Mouse (Mus musculus): Measurements from ENCODE around the gene Bcorl1.

DNA sequence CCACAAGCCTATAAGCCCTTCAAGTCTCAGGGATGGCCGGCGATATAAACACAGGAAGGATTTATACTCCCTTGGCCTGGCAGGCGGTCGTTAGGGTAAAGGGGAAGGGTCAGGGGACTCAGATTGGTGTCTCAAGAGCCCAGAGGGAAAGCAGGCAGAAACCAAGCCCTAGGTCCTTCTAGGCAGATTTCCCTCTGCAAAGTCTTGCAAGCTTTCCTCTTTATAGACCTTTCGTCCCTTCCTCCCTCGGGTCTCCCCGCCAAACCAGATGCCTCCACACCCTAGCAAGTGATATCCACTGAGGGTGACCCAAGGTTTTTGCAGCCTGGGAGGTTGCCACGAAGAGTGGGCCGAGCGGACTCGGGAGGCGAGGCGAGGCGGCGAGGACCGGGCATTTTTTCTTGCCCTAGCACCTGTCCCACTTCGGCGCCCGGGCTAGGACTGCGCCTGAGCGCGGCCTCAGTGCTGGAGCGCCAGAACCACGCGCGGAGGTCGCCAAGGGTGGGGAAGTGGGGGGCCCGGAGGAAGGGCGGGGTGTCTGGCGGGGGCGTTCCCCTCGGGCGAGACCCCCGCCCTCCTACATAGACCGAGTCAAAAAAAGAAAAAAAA lies 613 bp upstream of the Bcorl1 start:
- TF ChIP-seq CTCF (conservative IDR thresholded peaks at IDR 0.05; ENCODE audit: low read length) (no peak), POU5F1 (IDR thresholded peaks at IDR 0.05; ENCODE audit: borderline replicate concordance, low read length) (no peak), NANOG (IDR thresholded peaks at IDR 0.05; ENCODE audit: borderline replicate concordance, low read length) (no peak)
